Mouse (Mus musculus) cerebellum, postnatal 4 days (tissue): ENCODE results near the gene Cuta.
"Not testable (repeated sequence)": the region's sequence is repeated elsewhere in the genome, so short reads cannot be mapped to it uniquely, and the experiment has no call there.

Experiments used
- DNase-seq, 2 experiments: peaks; one replicate each; pipeline ENCODE4 v3.0.0; 2022; ENCODE audit warnings: low spot score in 2 of 2, mixed read lengths in 1 of 2

The Cuta gene

DNA sequence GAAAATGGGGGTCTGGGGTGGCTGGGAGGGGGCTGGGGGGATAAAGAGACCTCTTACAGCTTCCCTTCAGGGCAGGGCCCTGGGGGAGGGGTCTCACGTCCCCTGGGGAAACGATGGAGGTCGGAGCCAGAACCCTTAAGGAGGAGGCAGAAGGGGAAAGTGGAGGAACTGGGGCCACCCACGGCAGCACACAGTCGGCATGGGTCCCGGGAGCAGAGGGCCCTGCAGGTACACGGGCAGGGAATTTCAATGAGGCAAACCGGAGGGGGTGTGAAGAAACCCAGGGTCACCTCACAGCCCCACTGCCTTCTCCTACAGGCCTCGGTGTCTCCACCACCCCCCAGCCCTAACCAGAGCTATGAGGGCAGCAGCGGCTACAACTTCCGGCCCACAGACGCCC is 2.9 kb downstream of the Cuta start:
- no peak for DNase-seq

DNA sequence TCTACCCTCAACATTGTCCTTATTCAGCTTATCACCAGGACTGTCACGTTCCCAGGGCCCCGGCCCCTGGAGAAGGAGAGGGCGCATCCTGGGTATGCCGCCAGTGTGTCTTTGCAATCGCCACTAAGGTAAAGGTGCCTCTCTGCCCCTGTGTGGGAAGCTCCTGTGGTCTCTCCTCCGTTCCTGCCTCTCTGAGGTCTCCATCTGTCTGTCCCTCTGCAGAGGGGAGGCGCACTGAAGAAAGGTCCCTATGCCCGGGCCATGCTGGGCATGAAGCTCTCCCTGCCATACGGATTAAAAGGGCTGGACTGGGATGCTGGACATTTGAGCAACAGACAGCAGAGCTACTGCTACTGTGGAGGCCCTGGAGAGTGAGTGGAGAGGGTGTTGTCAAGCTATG is 4.3 kb downstream of the Cuta start:
- no peak for DNase-seq

DNA sequence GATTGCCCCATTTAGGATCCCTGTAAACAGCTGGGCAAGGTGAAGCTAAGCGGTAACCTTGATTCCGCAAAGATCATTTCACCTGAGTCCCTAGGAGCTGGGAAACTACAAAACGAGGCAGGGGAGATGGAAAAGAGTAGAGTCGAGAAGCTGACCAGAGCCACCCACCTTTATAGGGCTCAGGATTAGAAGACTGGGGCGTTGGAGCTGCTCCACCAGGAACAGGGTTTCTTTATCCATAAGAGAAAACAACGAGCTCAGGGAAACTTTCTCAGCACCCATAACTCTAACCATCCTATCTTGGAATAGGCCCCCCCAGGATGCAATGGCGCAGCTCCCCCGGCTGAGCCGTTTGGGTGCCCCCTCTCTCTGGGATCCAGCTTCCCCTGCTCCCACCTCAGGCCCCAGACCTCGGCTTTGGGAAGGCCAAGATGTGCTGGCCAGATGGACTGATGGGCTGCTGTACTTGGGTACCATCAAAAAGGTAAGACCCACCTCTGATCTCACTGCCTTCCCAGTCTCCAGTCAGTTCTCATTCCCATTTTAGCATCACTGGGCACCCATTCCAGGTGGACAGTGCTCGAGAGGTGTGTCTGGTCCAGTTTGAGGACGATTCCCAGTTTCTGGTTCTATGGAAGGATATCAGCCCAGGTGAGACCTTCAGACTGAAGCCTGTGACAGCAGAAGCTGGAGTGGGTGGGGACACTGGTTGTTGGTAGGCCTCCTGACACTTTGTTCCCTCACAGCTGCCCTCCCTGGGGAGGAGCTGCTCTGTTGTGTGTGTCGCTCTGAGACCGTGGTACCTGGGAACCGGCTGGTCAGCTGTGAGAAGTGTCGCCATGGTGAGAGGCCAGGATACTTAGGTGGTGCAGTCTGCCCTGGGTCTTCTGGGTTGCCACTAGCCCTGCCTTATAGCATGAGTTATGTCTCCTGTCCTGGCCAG is 5.2 kb downstream of the Cuta start:
- no peak for DNase-seq

DNA sequence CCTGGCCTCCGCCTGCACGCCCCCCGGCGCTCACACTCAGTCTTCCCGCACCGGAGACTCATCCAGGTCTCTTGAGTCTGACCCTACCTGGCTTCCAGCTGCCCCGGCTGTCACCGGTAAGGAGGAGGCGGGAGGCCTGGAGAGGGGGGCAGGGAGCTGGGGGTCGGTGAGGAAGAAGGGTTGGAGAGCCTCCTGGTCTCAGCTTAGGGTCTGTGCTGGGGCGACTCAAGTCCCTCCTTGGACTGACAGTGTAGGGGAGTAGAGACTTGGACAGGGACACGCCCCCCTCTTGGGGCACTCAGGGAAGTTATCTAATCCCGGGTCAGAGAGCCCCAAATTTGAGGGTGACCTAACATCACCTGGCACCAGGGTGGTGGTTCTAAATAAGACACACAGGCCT is 6.0 kb downstream of the Cuta start:
- no peak for DNase-seq

DNA sequence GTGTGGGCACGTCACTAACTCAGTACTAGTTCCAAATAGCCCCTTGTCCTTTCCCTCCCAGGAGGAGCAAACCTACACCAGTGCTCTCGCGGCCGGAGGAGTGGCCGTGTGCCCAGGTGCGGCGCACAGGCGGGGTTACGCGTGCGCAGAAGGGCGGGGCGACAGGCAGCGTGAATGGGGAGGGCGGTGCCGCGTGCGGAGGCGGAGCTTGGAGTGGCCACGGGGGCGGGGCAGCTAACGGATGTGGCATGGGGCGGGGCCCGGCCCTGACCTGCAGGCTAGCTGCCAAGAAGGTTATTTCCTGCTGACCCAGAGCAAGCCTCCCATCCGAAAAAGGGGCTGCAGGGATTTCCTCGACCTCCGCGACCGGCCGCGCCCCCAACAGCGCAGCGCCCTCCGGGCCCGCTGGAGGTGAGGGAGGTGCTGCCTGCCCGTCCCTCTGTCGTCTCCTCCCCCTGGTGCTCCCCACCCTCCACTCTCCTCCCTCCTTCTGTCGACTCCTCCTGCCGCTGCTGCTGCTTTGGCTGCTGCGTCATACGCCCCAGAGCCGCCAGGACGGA is 6.5 kb downstream of the Cuta start, which contains the start of gene Phf1:
TSS of gene Phf1 (plus strand) at position 214 of the 560 bp plus-strand sequence.
- DNase-seq = peak; percentile 88 to 91

DNA sequence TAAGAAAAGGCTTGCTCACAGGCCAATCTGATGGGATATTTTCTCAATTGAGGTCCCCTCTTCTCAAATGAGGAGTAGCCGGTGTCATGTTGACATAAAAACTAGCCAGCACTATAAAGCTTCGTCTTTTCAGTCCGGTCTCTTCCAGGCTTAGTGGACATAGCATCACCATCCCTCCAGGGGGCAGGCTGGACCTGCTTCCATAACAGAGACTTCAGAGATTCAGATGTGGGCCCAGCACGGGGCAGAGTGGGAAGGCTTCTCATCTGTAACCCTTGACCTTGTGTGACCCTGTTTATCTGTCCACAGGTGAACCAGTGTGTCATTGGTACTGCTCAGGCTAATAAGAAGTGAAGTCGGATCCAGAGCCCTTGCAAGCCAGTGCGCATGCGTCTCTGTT is 7.6 kb downstream of the Cuta start:
- DNase-seq = not testable (repeated sequence)

DNA sequence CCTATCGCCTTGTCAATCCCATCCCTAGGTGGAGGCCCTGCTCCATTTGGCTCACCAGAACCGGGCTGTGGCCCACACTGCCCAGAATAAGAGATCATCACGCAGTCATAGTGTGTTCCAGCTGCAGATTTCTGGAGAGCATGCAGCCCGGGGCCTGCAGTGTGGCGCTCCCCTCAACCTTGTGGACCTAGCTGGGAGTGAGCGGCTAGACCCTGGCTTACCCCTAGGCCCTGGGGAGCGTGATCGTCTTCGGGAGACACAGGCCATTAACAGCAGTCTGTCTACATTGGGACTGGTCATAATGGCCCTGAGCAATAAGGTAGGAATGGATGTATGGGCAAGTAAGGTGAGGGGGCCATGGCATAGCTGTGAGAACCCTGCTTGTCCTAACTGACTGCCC is 14.0 kb downstream of the Cuta start:
- DNase-seq = not testable (repeated sequence)

DNA sequence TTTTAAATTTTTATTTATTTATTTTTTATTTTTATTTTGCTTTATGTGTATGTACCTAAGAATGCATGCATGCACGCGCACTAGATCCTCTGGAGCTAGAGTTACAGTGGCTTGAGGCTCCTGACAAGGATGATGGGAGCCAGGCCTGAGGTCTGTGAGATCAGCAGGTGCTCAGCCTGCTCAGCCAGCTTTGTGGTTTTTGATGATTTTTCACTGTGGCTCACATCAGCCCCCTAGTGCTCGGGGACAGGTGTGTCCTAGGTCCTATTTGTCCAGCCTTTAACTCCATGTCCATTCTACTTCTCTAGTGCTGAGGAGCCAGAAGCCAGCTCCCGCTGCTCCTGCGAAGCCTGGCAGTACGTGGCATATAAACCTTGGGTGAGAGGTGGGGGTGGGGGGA is 17.0 kb downstream of the Cuta start:
- DNase-seq = not testable (repeated sequence)

DNA sequence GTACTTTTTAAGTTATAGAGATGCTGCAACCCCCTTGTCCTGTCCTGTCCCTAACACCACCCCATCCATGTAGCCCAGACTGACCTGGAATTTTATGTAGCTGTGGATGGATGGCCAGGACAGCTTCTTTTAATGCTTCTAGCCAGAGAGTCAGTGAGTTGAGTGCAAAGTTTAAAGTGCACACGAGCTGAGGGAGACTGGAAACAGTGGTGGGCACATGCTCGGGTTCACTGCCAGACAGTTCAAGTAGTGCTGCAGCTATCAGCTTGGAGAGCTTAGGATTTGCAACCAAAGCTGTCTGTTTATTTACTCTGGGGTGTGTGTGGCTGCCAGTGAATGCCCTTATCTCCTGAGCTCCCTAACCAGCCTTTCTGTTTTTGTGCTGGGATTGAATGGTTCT is 19.9 kb downstream of the Cuta start:
- DNase-seq = not testable (repeated sequence)

DNA sequence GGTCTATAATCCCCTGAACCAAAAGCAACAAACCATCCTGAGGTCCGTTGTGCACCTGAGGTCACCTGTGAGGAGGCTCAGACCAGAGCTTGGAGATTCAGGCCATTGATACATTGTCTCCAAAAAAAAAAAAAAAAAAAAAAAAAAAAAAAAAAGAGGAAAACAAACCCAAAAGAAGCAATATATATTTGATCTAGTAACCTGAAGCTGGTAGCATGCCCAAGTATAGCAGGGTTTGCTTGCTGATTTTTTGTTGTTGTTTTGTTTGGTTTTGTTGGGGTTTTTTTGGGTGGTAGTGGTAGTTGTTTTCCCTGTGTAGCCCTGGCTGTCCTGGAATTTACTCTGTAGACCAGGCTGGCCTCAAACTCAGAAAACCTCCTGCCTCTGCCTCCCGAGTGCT is 21.0 kb downstream of the Cuta start:
- no peak for DNase-seq

DNA sequence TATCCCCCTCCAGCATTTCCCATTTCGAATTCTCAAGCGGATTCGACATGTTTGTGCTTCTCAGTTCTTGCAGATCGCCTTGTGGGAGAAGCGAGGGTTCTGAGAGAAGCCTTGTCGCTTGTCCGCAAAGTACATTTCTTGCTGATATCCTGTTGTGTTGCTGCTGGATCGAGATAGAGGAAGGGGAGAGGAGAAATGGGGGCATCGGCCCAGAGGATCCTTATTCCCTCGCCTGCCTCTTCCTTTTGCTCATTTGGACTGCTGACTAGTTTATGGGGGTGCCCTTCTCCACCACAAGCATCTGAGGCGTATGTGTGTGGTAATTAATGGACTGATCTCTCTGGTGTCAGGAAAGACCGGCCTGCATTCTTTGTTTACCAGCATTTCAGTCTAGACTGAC is 21.8 kb downstream of the Cuta start:
- DNase-seq = not testable (repeated sequence)

DNA sequence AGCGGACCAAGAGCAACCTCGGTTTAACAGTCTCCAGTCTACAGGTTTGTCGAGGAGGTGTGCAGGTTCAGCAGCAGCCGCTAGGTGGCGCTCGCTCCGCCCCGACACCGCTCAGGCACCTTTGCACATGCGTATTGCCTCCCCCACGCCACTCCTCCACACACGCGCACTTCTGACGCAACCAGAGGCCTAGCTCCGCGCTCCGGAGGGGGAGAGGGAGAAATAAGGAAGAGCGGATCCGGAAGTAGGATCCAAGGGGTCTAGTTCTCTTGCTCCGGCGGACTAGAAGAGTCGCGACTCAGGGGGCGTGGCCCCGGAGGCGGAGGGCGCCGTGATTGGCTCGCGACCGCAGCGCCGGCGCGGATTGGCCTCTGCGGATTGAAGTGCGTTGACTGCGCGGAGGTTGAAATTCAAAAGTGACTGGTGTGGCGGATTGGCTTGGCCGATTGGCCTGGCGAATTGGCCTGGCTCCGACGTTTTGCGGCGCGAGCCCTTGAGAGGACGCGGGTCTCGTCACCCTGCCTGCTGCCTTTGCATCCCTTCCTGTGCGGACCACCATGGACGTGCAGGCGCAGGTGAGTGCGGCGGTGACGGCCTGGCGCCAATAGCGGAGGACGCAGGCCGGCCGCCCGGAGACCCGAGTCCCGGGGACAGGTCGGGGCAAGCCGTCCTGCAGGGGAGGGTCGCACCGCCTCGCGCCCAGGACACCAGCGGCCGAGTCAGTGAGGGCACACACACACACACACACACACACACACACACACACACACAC is 22.5 kb downstream of the Cuta start, which contains the start of gene Kifc5b:
TSS of gene Kifc5b (plus strand) at position 381 of the 772 bp plus-strand sequence.
- peak; percentile 100 for DNase-seq

DNA sequence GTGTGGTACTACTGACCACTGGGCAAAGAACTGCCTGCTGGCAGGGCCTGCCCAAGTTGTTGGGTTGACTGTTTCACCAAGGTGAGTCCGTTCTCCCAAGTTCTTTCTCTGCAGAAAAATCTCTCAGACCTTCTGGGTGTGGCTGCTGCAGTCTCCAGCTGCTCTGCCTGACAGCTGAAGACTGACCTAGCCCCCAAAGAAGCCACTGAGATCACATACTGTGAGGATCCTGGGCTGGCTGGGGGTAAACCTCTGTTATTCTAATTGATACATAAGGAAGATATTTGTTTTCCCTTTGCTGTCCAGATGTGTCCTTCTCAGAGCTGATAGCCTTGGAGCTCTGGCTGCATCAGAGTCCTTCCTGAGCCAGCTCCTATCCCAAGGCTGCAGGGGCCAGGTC is 24.1 kb downstream of the Cuta start:
- no peak for DNase-seq

DNA sequence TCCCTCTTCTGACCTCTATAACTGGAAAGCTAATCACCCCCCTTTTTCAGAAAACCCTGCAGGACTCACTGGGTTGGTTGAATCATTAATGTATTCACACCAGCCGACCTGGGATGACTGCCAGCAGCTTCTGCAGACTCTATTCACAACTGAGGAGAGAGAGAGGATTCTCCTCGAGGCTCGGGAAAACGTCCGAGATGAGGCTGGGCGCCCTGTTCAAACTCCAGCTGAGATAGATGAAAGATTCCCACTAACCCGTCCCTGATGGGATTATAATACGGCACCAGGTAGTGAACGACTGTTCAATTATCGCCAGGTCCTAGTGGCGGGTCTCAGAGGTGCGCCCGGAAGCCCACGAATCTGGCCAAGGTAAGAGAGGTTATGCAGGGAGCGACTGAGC is 31.9 kb downstream of the Cuta start:
- peak in 1 of 2 experiments; percentile 25 for DNase-seq

DNA sequence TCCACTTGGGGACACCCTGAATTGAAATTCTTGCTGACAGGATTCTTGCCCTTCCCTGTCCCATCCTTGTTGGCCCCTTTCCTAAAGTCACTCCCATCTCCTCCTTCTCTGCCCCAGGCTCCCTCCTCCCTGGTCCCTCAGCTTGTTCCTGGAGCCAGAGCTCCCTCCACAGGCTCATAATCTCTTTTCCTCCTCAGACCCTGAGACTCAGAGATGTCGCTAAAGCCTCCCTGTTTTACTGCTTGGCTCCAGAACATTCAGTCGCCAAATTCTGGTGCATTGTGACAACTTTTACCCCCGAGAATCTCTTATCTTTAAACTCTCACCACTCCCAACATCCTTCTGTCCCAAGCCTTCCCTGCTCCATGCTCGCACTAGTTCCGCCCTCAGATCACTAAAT is 35.0 kb downstream of the Cuta start:
- DNase-seq = no peak

DNA sequence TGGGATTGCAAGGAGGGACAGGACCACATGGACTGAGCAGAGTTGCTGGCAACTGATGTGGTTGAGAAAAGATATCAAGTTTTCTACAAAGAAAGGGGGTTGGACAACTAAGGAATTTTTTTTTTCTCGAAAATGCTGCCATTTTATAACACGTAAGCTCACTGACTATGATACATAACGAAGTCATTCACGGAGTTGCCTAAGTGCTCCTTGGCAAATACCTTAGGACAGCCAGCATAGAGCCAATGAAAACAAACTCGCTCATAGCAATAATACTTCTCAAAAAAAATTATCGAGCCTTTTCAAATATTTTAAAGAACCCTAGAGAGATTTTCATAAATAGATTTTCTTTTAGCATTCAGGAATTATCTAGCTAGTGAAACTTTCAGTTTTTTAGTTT is 38.5 kb downstream of the Cuta start:
- DNase-seq = no peak

DNA sequence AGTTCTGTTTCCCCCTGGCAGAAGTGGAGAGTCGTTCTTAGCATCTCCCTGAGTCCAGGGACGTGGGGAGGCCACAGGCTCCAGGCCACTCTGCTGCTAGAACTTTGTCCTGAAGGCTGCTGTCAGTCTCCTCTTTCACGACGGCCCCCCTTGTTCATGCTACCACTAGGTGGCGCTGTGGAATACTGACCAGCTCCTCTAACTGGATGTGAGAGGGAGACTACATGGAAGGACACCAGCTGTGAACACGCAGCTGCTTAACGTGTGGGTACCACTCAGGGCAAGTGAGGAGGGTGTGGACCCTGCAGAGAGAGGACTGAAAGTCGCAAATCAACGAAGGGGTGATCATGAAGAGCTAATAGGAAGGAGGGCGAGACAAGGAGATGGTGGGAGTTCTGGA is 43.8 kb downstream of the Cuta start:
- DNase-seq = peak in 1 of 2 experiments; percentile 60

DNA sequence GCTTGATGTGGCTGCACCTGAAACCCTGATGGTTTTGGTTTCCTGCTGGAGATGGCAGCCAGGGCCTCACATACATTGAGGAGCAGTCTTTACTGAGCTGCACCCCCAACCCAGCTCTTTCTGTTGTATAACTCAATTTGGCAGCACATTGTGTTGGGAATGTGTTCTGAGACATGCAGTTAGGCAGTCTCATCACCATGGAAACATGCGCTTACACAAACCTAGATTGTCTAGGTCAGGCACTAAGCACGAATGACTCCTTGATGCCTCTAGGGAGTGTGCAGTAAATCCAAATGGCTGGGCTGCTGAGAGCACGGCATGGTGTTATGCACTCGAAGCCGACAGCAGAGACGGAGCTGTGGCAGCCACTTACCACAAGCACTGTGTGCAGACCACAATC is 45.0 kb downstream of the Cuta start:
- no peak for DNase-seq

DNA sequence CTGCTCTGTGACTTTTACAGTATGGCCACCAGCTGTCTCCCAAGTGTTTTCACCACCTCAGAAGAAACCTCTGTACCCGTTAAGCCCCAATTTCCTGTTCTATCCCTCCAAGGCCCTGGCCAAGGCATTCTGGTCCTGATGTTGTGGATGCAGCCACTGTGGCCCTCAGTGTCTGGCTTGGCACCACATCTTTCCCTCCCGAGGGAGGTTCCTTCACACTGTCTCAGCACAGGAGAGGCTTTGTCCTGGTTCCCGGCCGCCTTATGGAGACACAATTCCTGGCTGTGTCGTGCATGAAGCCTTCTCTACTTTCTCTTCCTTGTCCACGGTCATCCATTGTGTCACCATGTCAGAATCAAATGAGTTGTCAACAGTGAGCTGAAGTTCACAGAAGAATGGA is 45.9 kb downstream of the Cuta start:
- DNase-seq = no peak

DNA sequence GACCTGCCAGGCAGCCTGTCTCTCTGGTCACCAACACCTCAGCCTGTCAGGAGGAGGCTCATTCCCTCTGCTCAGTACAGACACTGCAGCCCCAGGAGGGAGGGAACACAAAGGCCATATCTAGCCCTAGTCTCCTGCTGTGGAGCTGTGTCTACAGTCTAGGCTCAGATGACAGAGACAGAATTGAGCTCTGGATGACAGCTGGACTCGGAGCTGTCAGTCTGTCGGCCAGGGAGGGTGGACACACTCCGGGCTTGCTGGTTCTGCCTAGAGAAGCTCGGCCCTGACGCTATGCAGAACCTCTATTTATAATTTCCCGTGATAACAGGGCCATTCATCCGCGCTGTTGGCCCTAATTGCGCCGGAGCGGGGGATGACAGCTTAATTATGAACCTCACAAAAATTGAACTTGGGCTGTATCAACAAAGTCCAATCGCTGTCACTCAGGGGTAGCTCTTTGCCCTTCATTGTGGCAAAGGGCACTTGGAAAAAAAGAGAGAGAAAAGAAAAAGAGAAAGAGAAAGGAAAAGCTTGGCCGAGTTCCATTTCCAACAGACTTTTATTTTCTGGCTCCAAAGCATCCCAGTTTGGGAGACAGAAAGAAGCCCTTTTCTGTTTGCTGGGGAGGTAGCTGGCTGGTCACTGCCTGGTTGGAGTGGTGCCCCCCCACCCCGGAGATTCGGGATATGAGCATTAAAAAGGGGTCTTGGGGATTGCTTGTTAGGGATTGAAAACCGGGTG is 46.6 kb downstream of the Cuta start:
- DNase-seq = no peak

DNA sequence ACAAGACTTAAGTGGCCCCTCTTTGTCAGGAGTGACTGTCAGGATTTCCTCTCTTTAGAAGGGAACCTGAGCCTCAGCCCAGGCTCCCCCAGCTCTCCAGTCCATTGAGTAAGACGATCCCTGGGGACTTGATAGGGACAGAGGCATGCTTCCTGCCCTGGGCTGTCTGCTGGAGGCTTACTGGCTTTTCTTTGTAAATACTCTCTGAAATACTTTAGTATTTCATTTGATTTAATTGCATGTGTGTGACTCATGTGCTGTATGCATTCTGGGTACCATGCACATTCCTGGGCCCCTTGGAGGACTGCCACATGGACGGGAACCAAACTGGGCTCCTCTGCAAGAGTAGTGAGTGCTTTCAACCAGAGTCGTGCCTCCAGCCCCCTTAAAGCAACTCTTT is 51.4 kb downstream of the Cuta start:
- no peak for DNase-seq
